Mouse (Mus musculus): ENCODE measurements around the gene Btbd35f3. TPM values are rescaled to one million over a fixed set of nuclear protein-coding genes. Genes with fewer than 3 reads are reported as not detected.
"Not testable (repeated sequence)": the region's sequence is repeated elsewhere in the genome, so short reads cannot be mapped to it uniquely, and the experiment has no call there.

Btbd35f3 gene
- not detected in 3 replicates for total RNA-seq (2017)

- ATAC-seq (replicated peaks; ENCODE audit: insufficient number of reproducible peaks, low FRiP score, low TSS enrichment, poor library complexity, severe bottlenecking) = not testable (repeated sequence)
These were observed at the start of gene Btbd35f3 for GRCm38 (mm10) chrX:4037374-4037773. TSS of gene Btbd35f3 (plus strand) at chrX:4037674.

Other genes starting within 250 kb of the Btbd35f3 start
- not detected in 3 replicates for gene Btbd35f16, start 80.7 kb upstream of the Btbd35f3 start, total RNA-seq (2017)
- not detected in 3 replicates for gene Btbd35f28, start 158.9 kb downstream of the Btbd35f3 start, total RNA-seq (2017)